Mouse (Mus musculus): ENCODE measurements around the gene Gm10031. TPM values are rescaled to one million over a fixed set of nuclear protein-coding genes. Genes with fewer than 3 reads are reported as not detected.
A peak's percentile ranks its signal among the peaks of the same experiment; 100 is the strongest.
"Not testable (repeated sequence)": the region's sequence is repeated elsewhere in the genome, so short reads cannot be mapped to it uniquely, and the experiment has no call there.

The Gm10031 gene
- 3.8 and 7.9 TPM in 2 replicates for total RNA-seq (2014; fragmentation: Nextera tagmentation)
- 17.0 and 19.5 TPM in 2 replicates for total RNA-seq (2017)

DNA sequence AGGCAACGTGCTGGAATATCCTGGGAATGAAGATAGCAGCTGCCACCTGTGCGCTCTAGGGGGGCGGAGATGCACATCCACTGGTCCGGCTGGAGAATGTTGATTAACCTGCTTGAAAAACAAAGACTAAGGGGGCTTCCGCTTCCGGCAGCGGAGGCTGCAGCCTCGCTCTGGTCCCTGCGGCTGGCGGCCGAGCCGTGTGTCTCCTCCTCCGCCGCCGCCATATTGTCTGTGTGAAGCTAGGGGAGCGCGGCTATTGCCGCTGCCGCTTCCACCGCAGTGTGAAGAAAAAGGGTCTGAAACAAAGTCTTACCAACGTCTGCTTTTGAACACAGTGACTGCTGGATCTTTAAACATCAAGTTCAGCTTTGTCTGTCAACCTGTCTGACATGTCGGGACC, at the start of gene Gm10031:
Gene Gm10031 (plus strand): TSS at position 171 of the 400 bp plus-strand sequence.
- ATAC-seq (replicated peaks; ENCODE audit: low FRiP score, low TSS enrichment, poor library complexity, severe bottlenecking) = peak; percentile 99

DNA sequence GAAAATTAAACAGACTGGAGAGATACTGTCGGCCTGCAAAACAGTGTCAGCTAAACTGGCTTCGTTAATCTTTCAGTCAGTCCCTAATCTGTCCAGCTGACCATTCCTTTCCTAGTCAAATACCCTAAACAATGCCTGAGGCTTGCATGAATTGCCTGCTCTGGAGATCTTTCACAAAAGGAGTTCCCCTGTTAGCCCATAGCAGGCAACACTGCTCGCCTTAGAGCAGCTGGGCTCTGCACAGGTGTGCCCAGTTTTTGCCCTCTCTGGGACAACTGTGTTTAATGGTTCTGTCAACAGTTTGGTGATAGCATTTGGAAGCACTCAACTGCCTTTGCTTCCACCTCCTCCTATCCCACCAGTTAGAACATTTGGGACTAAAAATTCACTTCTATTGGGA, 49.0 kb upstream of the Gm10031 start:
- no peak for ATAC-seq (replicated peaks; ENCODE audit: low FRiP score, low TSS enrichment, poor library complexity, severe bottlenecking)

DNA sequence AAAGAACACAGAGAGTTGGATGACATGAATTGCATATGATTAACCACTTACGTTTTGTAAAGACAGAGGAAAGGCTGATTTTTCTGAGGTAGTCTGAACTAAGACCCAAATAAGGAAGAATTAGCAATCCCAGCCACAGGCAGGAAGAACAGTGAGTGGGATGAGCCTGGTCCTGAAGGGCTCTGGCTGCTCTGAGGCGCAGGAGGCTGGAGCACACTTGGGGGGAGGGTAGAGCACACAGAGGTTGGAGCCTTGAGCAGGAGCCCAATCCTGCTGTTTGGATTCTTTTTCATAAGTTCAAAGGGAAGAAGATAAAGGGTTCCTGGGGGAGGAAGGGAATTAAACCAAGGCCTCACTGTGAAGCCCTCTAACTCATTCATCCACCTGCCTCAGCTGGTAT, 47.8 kb upstream of the Gm10031 start:
- no peak for ATAC-seq (replicated peaks; ENCODE audit: low FRiP score, low TSS enrichment, poor library complexity, severe bottlenecking)

DNA sequence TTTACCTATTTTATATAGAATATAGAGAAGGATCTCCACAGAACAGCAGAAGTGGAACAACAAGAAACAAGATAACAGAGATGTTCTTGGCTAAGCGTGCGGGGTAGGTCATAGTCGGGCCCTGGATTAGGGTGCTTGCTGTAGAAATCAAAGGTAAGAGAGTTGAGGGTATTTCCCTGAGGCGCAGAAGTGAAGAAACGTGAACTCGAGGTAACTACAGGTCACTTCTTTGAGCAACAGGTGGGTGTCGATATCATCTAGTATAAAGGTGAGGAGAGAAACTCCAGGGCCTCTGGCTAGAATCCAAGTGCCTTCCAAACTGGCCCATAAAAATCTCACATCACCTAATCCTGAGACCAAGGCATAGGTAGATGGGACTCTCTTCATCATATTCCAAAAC, 47.3 kb upstream of the Gm10031 start:
- no peak for ATAC-seq (replicated peaks; ENCODE audit: low FRiP score, low TSS enrichment, poor library complexity, severe bottlenecking)

DNA sequence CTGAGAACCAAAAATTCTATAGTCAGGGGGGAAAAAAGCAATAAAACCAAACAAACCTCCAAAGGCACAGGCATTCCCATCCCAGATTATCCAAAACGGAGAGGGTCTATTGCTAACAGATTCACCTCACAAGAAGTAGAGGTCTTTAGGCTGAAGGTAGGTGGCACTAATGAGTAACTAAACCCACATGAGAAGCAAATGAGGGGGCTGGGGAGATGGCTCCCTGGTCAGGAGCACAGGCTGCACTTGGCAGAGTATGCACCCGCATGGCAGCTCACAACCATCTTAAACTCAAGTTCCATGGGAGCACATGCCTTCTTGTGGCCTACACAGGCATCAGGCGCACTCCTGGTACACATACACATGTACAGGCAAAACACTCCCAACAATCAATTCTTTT, 42.0 kb upstream of the Gm10031 start:
- no peak for ATAC-seq (replicated peaks; ENCODE audit: low FRiP score, low TSS enrichment, poor library complexity, severe bottlenecking)

DNA sequence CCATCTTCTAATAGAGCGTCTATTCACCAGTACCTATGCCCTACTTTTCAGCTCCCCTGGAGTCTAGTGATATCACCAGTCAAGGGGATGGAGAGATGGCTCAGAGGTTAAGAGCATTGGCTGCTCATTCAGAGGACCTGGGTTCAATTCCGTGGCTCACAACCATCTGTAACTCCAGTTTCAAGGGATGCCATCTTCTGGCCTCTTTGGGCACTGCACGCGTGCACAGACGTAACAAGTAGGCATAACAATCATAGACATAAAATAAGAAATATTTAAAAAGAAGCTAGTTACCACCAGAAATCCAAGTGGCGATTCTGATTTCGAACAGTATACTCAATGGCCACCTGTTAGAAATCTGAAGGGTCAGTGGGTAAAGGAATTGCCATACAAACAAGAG, 36.3 kb upstream of the Gm10031 start:
- no peak for ATAC-seq (replicated peaks; ENCODE audit: low FRiP score, low TSS enrichment, poor library complexity, severe bottlenecking)

DNA sequence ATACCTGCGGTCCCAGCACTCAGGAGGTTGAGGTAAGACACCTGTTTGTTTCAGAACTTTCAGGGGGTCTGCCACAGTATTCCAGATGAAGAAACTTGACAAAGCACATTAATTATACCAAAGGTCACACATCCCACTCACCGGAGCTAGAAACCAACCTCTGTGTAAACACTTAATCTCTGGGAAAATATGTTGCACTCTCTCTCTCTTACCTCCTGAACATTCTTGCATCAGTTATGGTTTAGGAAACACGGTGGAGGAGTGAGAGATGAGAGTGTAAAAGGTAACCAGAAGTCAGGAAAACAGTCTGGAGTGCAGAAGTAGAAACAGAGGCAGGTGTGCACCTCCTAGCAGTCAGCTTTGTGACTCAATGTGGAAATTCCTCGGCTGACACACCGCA, 35.8 kb upstream of the Gm10031 start:
- no peak for ATAC-seq (replicated peaks; ENCODE audit: low FRiP score, low TSS enrichment, poor library complexity, severe bottlenecking)

DNA sequence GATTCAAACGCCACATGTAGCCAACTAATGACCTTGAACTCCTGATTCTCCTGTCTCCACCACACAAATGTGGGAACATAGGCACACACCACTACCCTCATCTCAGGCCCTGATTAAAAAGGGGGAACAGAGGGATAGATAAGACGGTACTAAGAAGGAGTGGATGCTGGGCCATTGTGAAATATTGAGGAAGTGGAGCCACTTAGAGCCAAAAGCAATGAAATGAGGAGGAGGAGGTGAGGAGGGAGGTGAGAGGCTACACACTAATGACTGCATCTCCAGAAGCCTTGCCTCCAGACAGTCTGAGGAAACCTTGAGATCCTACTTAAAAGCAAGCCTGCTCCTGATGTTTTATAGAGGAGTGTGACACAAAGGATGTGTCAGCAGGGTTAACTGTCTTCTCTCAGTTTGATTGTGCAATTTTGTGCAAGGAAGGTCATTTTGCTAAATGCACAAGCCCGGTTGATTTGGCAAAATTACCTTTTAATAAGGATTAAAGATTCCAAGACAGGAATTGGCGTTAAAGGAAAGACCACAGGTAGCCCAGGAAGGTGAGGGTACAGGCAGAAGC, 32.5 kb upstream of the Gm10031 start:
- ATAC-seq (replicated peaks; ENCODE audit: low FRiP score, low TSS enrichment, poor library complexity, severe bottlenecking) = no peak

DNA sequence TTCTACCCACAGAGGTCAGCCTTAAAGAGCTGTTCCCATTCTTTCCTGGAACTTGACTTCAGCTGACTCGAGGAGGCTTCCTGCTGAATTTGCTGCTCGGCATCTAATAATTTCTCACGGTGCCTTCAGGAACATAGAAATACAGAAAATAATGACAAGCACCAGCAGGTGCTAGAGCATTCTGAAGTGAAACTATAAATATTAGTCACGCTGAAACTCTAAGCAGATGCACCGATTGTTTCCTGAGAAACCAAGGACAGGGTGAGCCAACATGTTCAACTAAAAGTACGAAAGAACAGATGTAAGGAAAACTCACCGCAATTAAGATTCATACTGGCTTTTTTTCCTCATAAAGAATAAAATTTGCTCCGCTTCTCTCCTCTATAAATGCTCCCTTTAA, 28.8 kb upstream of the Gm10031 start:
- ATAC-seq (replicated peaks; ENCODE audit: low FRiP score, low TSS enrichment, poor library complexity, severe bottlenecking) = no peak

DNA sequence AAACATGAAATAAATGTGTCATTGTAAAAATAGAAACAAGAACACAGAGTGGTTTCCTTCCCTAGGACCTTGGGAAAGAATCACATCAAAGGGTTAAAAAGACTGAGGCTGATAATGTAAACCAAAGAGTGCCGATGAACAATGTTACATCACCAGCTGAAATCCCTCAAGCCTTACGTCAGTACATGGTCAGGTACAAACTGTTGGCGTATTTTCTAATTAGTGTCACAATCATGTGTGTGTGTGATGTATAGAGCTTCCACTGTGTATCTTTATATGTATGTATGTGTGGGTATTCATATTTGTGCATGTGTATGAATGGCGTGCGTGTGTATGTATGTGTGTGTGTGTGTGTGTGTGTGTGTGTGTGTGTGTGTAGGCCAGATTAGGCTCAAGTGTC, 26.9 kb upstream of the Gm10031 start:
- no peak for ATAC-seq (replicated peaks; ENCODE audit: low FRiP score, low TSS enrichment, poor library complexity, severe bottlenecking)

DNA sequence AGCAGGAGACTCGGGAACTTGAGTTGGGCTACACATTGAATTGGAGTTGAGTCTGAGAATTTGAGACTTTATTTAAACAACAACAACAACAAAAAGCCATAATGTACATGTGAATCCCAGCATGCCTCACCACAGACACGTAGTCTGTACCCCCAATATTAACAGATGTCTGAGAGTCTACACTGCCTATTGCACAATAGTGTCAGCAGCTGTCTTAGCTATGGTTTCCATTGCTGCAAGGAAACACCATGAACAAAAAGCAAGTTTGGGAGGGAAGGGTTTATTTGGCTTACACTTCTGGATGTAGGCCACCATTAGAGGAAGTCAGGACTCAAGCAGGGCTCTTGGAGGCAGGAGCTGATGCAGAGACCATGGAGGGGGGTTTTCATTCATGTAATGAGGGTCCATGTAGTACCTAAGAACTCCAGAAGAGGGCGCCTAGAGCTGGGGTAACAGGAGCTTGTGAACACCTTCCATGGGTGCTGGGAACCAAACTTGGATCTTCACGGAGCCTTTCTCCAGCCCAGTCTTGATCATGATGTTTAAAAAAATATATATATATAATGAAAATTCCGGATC, 18.8 kb upstream of the Gm10031 start:
- ATAC-seq (replicated peaks; ENCODE audit: low FRiP score, low TSS enrichment, poor library complexity, severe bottlenecking) = no peak

DNA sequence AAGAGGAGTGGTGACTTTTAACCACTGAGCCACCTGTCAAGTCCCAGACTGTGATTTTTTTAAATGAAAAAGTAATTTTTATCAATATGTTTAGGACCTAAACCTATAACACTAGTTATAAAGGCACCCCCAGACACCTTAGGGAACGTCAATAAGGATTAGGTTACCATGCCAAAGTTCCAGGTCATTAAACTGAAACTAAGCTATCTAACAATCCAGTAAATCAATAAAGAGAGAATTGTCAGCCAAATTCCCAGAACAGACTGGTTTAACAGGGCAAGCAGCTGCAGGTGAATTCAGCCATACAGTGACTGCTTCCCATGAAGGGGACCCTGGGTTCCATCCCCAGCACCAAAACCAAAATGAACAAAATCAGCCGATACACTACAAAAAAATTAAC, 17.9 kb upstream of the Gm10031 start:
- ATAC-seq (replicated peaks; ENCODE audit: low FRiP score, low TSS enrichment, poor library complexity, severe bottlenecking) = no peak

DNA sequence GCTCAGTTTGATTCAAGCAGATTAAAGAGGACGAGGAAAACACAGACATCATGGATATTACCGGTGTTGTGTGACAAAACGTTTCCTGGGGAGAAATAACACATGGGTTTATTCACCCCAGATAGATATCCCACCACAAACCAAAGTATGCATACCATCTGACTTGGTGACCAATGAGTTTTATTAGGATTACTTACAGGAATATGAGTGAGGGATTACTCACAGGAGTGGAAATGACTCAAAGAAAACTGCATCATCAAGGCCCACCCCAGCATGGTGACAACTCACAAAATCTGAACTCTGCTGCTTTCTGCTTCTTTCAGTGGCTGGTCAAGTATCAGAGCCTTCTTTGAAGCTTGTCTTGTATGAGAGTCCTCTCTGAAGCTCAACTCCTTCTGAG, 16.1 kb upstream of the Gm10031 start:
- ATAC-seq (replicated peaks; ENCODE audit: low FRiP score, low TSS enrichment, poor library complexity, severe bottlenecking) = no peak

DNA sequence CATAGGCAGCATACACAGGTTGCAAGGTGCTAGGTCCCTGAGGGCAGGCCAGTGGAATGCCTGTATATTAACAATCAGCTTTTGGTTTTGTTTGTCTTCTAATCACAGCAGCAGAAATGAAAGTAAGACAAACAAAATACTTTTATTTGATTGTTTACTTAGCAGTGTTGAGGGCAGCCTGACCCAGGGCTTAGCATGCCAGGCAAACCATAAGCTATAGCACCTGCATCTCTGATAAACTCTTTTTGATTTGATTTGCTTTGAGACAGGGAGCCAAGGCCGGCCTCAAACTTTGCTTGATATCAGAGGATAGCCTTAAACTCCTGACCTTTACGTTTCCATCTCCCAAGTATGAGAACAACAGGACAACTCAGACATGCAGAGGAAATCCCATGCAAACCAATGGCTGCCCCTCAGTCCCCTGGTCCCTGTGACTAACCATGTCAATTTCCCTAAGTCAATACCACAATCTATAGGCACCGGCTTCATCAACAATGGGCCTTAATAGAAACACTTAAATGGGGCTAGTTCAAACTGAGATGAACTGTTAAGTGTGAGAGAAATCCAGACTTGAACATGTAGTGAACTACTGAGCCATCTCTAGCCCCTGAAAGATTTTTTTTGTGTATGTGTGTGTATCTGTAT, 3.6 kb upstream of the Gm10031 start:
- ATAC-seq (replicated peaks; ENCODE audit: low FRiP score, low TSS enrichment, poor library complexity, severe bottlenecking) = no peak

DNA sequence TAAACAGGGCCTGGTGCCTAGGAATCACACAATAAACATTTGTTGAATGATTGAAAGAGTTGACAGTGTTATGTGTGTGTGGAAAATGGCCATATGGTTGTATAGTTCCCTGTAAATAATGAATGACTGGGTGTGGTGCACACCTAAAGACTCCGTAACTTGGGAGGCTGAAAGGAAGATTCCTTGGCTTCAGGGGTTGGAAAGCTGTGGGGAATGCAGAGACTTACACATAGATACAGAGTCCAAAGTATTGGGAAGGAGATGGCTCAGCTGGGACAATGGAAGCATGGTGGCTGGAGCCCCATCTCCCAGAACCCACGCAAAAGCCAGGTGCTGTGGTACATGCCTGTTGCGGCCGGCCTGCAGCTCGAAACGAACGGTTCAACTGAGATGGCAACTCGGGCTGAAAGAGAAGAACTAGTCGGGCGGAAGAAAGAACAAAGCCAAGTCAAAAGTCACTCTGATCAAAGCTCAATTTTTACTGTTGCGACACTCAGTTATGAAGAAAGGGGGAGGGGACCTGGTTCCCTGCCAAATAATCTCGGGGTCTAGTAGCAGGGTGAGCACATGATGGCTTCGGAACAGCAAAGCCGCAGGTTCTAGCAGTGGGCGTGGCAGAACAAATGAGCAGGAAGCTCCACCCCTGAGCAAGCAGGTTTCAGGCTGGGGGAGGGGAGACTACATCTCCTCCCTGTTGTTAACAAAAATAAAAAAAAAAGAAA, 1.9 kb upstream of the Gm10031 start:
- 0 out of 2 replicates have a peak, but pooled peaks have one; percentile 9 for ATAC-seq (replicated peaks; ENCODE audit: low FRiP score, low TSS enrichment, poor library complexity, severe bottlenecking)

DNA sequence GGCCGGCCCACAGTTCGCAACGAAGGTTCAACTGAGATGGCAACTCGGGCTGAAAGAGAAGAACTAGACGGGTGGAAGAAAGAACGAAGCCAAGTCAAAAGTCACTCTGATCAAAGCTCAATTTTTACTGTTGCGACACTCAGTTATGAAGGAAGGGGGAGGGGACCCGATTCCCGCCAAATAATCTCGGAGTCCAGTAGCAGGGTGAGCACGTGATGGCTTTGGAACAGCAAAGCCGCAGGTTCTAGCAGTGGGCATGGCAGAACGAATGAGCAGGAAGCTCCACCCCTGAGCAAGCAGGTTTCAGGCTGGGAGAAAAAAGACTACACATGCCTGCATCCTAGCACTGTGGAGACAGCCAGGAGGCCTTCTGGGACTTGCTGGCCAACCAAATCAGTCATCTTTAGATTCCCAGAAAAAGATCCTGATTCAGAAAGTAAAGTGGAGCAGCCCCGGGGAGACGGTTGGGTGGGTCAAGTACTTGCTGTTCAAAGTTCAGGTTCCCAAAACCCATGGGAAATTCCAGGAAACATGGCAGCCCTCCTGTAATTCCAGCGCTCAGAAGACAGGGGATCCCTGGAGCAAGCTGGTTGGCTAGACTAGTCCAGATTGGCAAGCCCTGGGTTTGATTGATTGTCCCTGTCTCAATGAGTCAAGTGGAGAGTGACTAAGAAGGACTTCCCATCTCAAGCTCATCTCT, 8.8 kb downstream of the Gm10031 start:
- not testable (repeated sequence) for ATAC-seq (replicated peaks; ENCODE audit: low FRiP score, low TSS enrichment, poor library complexity, severe bottlenecking)

DNA sequence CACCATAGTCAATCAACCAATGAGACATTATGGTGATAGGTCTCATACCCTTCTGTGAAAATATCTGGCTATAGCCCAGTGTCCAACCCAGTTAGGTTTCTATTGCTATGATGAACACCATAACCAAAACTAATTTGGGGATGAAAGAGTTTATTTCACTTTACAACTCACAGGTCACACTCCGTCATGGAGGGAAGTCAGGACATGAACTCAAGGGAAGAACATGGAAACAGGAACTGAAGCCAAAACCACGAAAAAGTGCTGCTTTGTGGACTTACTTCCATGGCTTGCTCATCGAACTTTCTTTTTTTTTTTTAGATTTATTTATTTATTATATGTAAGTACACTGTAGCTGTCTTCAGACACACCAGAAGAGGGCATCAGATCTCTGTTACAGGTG, 9.7 kb downstream of the Gm10031 start:
- no peak for ATAC-seq (replicated peaks; ENCODE audit: low FRiP score, low TSS enrichment, poor library complexity, severe bottlenecking)

DNA sequence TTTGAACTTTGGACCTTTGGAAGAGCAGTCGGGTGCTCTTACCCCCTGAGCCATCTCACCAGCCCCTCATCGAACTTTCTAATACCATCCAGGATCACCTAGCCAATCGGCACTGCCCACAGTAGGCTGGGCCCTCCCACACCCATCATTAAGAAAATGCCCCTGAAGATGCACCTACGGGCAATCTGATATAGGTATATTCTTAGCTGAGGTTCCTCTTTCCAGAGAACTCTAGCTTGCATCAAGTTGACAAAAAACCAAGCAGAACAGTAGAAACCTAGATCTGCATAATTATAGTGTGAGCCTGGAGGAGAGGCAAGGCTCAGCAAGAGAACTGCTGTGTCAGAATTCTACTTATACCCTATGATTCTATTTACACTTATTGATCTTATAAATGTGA, 10.1 kb downstream of the Gm10031 start:
- ATAC-seq (replicated peaks; ENCODE audit: low FRiP score, low TSS enrichment, poor library complexity, severe bottlenecking) = no peak

DNA sequence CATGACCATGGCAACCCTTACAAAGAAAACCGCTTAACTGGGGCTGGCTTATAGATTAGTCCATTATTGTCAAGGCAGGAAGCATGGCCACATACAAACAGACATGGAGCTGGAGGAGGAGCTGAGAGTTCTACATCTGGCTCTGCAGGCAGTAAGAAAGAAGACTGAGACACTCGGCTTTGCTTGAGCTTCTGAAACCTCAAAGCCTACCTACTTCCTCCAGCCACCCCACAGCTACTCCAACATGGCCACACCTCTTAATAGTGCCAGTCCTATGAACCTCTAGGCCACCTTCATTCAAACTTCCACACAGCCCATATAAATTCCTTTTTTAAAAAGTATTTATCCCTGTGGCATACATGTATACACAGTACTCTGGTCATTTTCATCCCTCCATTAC, 13.2 kb downstream of the Gm10031 start:
- ATAC-seq (replicated peaks; ENCODE audit: low FRiP score, low TSS enrichment, poor library complexity, severe bottlenecking) = no peak

DNA sequence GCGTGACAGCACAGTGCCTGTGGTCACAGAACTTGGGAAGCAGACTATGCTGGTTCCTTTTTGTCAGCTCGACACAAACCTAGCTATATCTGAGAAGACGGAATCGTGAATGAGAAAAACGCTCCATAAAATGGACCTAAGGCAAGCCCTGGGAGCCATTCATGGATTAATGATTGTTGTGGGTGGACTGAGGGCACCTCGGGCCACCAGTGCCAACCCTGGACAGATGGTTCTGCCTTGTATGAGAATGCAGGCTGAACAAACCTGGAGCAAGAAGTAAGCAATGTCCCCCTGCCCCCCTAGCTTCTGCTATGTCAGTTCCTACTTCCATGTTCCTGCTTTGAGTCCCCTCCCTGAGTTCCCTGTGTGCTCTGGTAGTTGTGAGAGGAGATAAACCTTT, 13.9 kb downstream of the Gm10031 start:
- no peak for ATAC-seq (replicated peaks; ENCODE audit: low FRiP score, low TSS enrichment, poor library complexity, severe bottlenecking)

Data from megakaryocyte-erythroid progenitor cell, adult 5-6 weeks (primary cell).